Mouse (Mus musculus): ENCODE data around the gene Ccdc138. TPM values are rescaled to one million over a fixed set of nuclear protein-coding genes. Genes with fewer than 3 reads are reported as not detected.

Gene Ccdc138
- 1 to 10 TPM; 3.0 to 3.2 TPM for polyA plus RNA-seq (2017; shearing (Covaris generic))

DNA sequence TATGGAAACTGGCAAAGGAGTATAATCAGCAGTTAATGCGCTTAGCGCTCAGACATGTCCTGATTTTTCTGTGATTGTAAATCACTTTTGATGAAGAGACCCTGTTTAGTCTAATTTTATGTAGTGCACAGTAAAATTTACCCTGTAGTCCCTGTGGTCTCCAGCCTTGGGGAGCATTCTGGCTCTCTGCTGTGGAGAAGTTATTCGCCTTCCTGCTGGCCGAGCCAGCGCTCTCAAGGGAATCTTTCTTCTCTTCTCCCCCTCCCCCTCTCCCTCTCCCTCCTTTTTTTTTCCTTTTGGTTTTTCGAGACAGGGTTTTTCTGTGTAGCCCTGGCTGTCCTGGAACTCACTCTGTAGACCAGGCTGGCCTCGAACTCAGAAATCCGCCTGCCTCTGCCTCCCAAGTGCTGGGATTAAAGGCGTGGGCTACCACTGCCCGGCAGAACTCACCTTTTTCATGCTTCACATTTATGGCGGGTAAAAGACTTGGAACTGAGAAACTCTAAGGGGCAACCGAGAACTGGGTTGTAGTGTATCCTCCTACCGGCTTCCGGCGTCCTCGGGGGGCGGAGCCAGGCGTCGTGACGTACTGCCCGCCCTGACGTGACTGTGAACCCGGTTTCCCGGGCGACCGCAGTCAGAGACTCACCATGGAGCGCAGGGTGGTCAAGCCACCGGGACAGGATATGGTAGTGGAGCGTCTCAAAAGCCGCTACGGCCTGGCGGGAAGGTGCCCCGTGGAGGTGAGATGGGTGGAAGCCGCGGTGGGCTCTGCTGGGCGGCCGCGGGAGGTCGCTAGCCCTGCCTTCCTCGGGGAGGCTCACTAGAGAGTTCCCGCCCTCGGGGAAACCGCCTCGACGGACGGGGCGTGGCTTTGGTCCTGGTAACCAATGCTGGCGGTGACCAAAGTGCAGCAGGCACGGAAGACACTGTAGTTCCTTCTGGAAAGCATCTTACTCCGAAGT lies at the start of gene Ccdc138:
Gene Ccdc138, plus strand, starts transcription at position 629 of the 965 bp plus-strand sequence.

Other genes with a start within 250 kb of the Ccdc138 start
- gene Gcc2, start 242.5 kb upstream of the Ccdc138 start, polyA plus RNA-seq (2017; shearing (Covaris generic)) = 10 to 100 TPM; 58.7 to 76.0 TPM
- 10 to 100 TPM; 82.8 to 98.1 TPM for gene Lims1, start 174.5 kb upstream of the Ccdc138 start, polyA plus RNA-seq (2017; shearing (Covaris generic))
- 10 to 100 TPM; 38.7 to 41.8 TPM for gene Ranbp2, start 51.0 kb upstream of the Ccdc138 start, polyA plus RNA-seq (2017; shearing (Covaris generic))
- under 1 TPM; 0.12 to 0.38 TPM for gene Edar, start 177.7 kb downstream of the Ccdc138 start, polyA plus RNA-seq (2017; shearing (Covaris generic))
- gene Gm17542, start 220.3 kb downstream of the Ccdc138 start, polyA plus RNA-seq (2017; shearing (Covaris generic)) = not detected

Measured in inflammation-experienced regulatory T-cells (primary cell).